Mouse (Mus musculus): ENCODE data around the gene Capn7.

DNA sequence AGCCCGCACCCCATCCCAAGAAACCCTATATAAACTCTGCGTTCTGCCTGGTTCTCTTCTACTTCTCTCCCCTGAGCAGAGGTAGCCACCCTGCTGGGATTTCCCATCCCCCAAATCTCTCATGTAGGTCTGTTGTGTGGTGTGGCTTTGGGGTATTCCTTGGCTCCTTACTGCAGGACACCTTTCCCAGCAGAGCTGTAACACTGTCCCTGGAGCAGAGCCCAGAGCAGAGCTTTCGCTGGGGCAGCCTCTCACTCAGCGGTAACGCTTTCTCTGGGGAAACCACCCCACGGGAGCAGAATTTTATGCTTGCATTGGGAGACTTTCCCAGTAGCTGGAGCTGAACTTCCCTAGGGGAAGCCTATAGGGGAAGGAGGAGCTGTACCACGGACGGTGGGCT is 45.8 kb downstream of the Capn7 start:
- TF ChIP-seq CTCF (IDR thresholded peaks at IDR 0.05; ENCODE audit: borderline replicate concordance, insufficient read depth, low read length) (no peak), POLR2A (IDR thresholded peaks at IDR 0.05; ENCODE audit: low read depth, low read length) (no peak)
